Mouse (Mus musculus) stomach, embryonic 16.5 days (tissue): Measurements from ENCODE around the gene Hist1h2ao. TPM values are rescaled to one million over a fixed set of nuclear protein-coding genes. Genes with fewer than 3 reads are reported as not detected.
"Not testable (repeated sequence)": the region's sequence is repeated elsewhere in the genome, so short reads cannot be mapped to it uniquely, and the experiment has no call there.

Experiments used
- ATAC-seq: fragments of 200-750 bp; cut with Nextera tagmentation; 2 replicates; pipeline ENCODE4 v1.8.0; 2017; ENCODE audit warnings: moderate number of reproducible peaks, moderate TSS enrichment; ENCODE audit not compliant: insufficient read depth, low FRiP score
- H3K27ac ChIP-seq: fragments of 300-500 bp; sonication (generic); 2 replicates; pipeline ENCODE4 v1.5.1; 2014; ENCODE audit warnings: low read length
- H3K27me3 ChIP-seq: fragments of 300-500 bp; sonication (generic); 2 replicates; pipeline ENCODE4 v1.6.1; 2014; ENCODE audit warnings: low read length, control low read depth, mixed read lengths; ENCODE audit not compliant: control insufficient read depth, insufficient read depth
- H3K36me3 ChIP-seq: fragments of 300-500 bp; sonication (generic); 2 replicates; pipeline ENCODE4 v1.6.1; 2014; ENCODE audit warnings: low read length; ENCODE audit not compliant: control insufficient read depth, insufficient read depth
- H3K4me1 ChIP-seq: fragments of 300-500 bp; sonication (generic); 2 replicates; pipeline ENCODE4 v1.6.1; 2014; ENCODE audit warnings: low read length, control low read depth, mixed read lengths; ENCODE audit not compliant: control insufficient read depth, insufficient read depth
- H3K4me2 ChIP-seq: fragments of 300-500 bp; sonication (generic); 2 replicates; pipeline ENCODE4 v1.6.1; 2014; ENCODE audit warnings: low read depth, low read length, mixed read lengths
- H3K4me3 ChIP-seq: fragments of 300-500 bp; sonication (generic); replicated peaks from 2 replicates; pipeline ENCODE4 v1.5.1; 2014; ENCODE audit warnings: mild to moderate bottlenecking, low read length
- H3K9ac ChIP-seq: fragments of 300-500 bp; sonication (generic); 2 replicates; pipeline ENCODE4 v1.6.1; 2014; ENCODE audit warnings: low read length
- H3K9me3 ChIP-seq: fragments of 300-500 bp; sonication (generic); replicated peaks from 2 replicates; pipeline ENCODE4 v1.6.1; 2016; ENCODE audit warnings: low read length, control low read depth; ENCODE audit not compliant: control insufficient read depth
- WGBS: fragments of 180-500 bp; shearing (Covaris S2); extraction: QIAGEN DNeasy Blood & Tissue Kit; methylation state at CpG from one replicate; pipeline ENCODE4 v1.1.7; 2014; 5-methylcytosine and 5-hydroxymethylcytosine counted together
- polyA plus RNA-seq: library from polyadenylated mRNA; unstranded; fragments of >200 nt; fragmentation: Nextera tagmentation; extraction: Ambion mirVana; gene quantifications from 2 replicates; pipeline ENCODE4 v1.2.1, GENCODE M21; 2015

The Hist1h2ao gene
- polyA plus RNA-seq, 1 experiment from 2014 or later: 1.5 TPM

GRCm38 (mm10) chr13:21783734-21784161 is 26.5 kb upstream of the Hist1h2ao start:
- Histone ChIP-seq H3K27me3 (no peaks in the 10 kb centered on the region), H3K4me1 (peaks cover 41% of the 10 kb centered on the region), H3K4me2 (peak overlapping the region; percentile 62), H3K4me3 (peak overlapping the region; percentile 40), H3K9me3 (no peaks in the 10 kb centered on the region), H3K27ac (peak overlapping the region; percentile 91), H3K9ac (peak overlapping the region; percentile 64), H3K36me3 (no peaks in the 10 kb centered on the region)
- under 1% methylated on average over 9 of the region's 9 CpGs for WGBS
- no peak for ATAC-seq

GRCm38 (mm10) chr13:21784311-21784710 is 26.0 kb upstream of the Hist1h2ao start:
- Histone ChIP-seq H3K27ac (peak overlapping the region; percentile 91), H3K4me1 (peaks cover 41% of the 10 kb centered on the region), H3K9ac (peak overlapping the region; percentile 64), H3K4me2 (peak overlapping the region; percentile 62), H3K36me3 (no peaks in the 10 kb centered on the region), H3K27me3 (no peaks in the 10 kb centered on the region), H3K9me3 (no peaks in the 10 kb centered on the region), H3K4me3 (peak overlapping the region; percentile 40)
- WGBS: 30% methylated on average over 6 of the region's 6 CpGs
- no peak for ATAC-seq

- WGBS: 5% methylated on average over 8 of the region's 8 CpGs
Observed at GRCm38 (mm10) chr13:21786189-21786898, 23.9 kb upstream of the Hist1h2ao start.

GRCm38 (mm10) chr13:21786899-21787629 is 23.2 kb upstream of the Hist1h2ao start, which contains the start of the genes Hist1h2an and Hist1h2bp:
TSS of gene Hist1h2an (minus strand) at chr13:21787218.
TSS of gene Hist1h2bp (plus strand) at chr13:21787461.
- H3K4me1 ChIP-seq: peaks cover 36% of the 10 kb centered on the region
- H3K27ac ChIP-seq: peak within 1 kb of the TSS; percentile 87
- peak; percentile 95 for ATAC-seq
- WGBS: under 1% methylated on average over 38 of the region's 63 CpGs
- H3K4me3 ChIP-seq: peak within 1 kb of the TSS; percentile 43
- not testable (repeated sequence) for H3K27me3 ChIP-seq, H3K9me3 ChIP-seq, H3K36me3 ChIP-seq
- H3K9ac ChIP-seq: peak within 1 kb of the TSS; percentile 62
- H3K4me2 ChIP-seq: peak within 1 kb of the TSS; percentile 49

More at GRCm38 (mm10) chr13:21786189-21786898, 23.9 kb upstream of the Hist1h2ao start:
- Histone ChIP-seq H3K36me3 (no peaks in the 10 kb centered on the region), H3K9me3 (no peaks in the 10 kb centered on the region), H3K27me3 (no peaks in the 10 kb centered on the region), H3K9ac (peak overlapping the region; percentile 62), H3K4me3 (peak overlapping the region; percentile 43), H3K4me2 (peak overlapping the region; percentile 49), H3K27ac (peak overlapping the region; percentile 87), H3K4me1 (peaks cover 37% of the 10 kb centered on the region)
- no peak for ATAC-seq

GRCm38 (mm10) chr13:21787760-21788593 is 22.3 kb upstream of the Hist1h2ao start:
- Histone ChIP-seq H3K9me3 (no peaks in the 10 kb centered on the region), H3K9ac (peak overlapping the region; percentile 58), H3K36me3 (no peaks in the 10 kb centered on the region), H3K4me3 (peak overlapping the region; percentile 24), H3K4me1 (peaks cover 29% of the 10 kb centered on the region), H3K4me2 (peak overlapping the region; percentile 49), H3K27me3 (no peaks in the 10 kb centered on the region), H3K27ac (peak overlapping the region; percentile 72)
- WGBS: 25% methylated on average over 13 of the region's 21 CpGs
- no peak; the same call in 1 of the 2 replicates for ATAC-seq

GRCm38 (mm10) chr13:21789925-21790324 is 20.3 kb upstream of the Hist1h2ao start:
- no peaks in the 10 kb centered on the region for H3K36me3 ChIP-seq
- peaks cover 19% of the 10 kb centered on the region; the same call in 1 of the 2 replicates for H3K4me1 ChIP-seq
- H3K9ac ChIP-seq: no peak overlapping the region
- no peak overlapping the region for H3K4me3 ChIP-seq
- no peaks in the 10 kb centered on the region for H3K27me3 ChIP-seq
- H3K9me3 ChIP-seq: no peaks in the 10 kb centered on the region
- WGBS: 51% methylated on average over 6 of the region's 6 CpGs
- H3K27ac ChIP-seq: no peak overlapping the region
- no peak overlapping the region for H3K4me2 ChIP-seq
- no peak for ATAC-seq

- H3K36me3 ChIP-seq: no peaks in the 10 kb centered on the region
- peak overlapping the region; percentile 62 for H3K9ac ChIP-seq
- peaks cover 19% of the 10 kb centered on the region; the same call in 1 of the 2 replicates for H3K4me1 ChIP-seq
- WGBS: 13% methylated on average over 16 of the region's 18 CpGs
- H3K4me2 ChIP-seq: peak overlapping the region; percentile 58
- H3K27ac ChIP-seq: no peak overlapping the region; the same call in 1 of the 2 replicates
- H3K4me3 ChIP-seq: peak overlapping the region; percentile 33
- ATAC-seq: no peak
- no peaks in the 10 kb centered on the region for H3K27me3 ChIP-seq
- H3K9me3 ChIP-seq: no peaks in the 10 kb centered on the region
Observed at GRCm38 (mm10) chr13:21790601-21791283, 19.5 kb upstream of the Hist1h2ao start.

GRCm38 (mm10) chr13:21795584-21795983 is 14.7 kb upstream of the Hist1h2ao start:
- no peak overlapping the region for H3K4me3 ChIP-seq
- no peak for ATAC-seq
- WGBS: 92% methylated on average over 7 of the region's 7 CpGs

More at GRCm38 (mm10) chr13:21795584-21795983, 14.7 kb upstream of the Hist1h2ao start:
- Histone ChIP-seq H3K27ac (no peak overlapping the region), H3K27me3 (no peaks in the 10 kb centered on the region), H3K9me3 (no peaks in the 10 kb centered on the region), H3K36me3 (no peaks in the 10 kb centered on the region), H3K4me2 (no peak overlapping the region), H3K4me1 (peaks cover 5% of the 10 kb centered on the region; the same call in 1 of the 2 replicates), H3K9ac (no peak overlapping the region)
